Mouse (Mus musculus): ENCODE data around the gene Efcab2.
A peak's percentile ranks its signal among the peaks of the same experiment; 100 is the strongest.

- TF ChIP-seq POLR2A (IDR thresholded peaks at IDR 0.05; ENCODE audit: low read depth, low read length): no peak
- TF ChIP-seq CTCF (IDR thresholded peaks at IDR 0.05; ENCODE audit: extremely low read depth, insufficient read depth, insufficient read length, insufficient replicate concordance): peak; percentile 66; the same call in 1 of the 2 replicates
These were observed 121.3 kb downstream of the Efcab2 start for GRCm38 (mm10) chr1:178527185-178527546.
